Mouse (Mus musculus) midbrain, embryonic 13.5 days (tissue): ENCODE data around the gene Syt1. TPM values are rescaled to one million over a fixed set of nuclear protein-coding genes. Genes with fewer than 3 reads are reported as not detected.
A peak's percentile ranks its signal among the peaks of the same experiment; 100 is the strongest.

Experiments used
- ATAC-seq: fragments of 200-750 bp; cut with Nextera tagmentation; 2 replicates; pipeline ENCODE4 v1.8.0; 2017; ENCODE audit warnings: mild to moderate bottlenecking, moderate TSS enrichment, moderate library complexity
- H3K27ac ChIP-seq: fragments of 300-500 bp; sonication (generic); 2 replicates; pipeline ENCODE4 v1.5.1; 2015; ENCODE audit warnings: inconsistent platforms, mild to moderate bottlenecking, moderate library complexity
- H3K27me3 ChIP-seq: fragments of 300-500 bp; sonication (generic); 2 replicates; pipeline ENCODE4 v1.6.1; 2015; ENCODE audit warnings: mild to moderate bottlenecking, inconsistent platforms
- H3K36me3 ChIP-seq: fragments of 300-500 bp; sonication (generic); 2 replicates; pipeline ENCODE4 v1.6.1; 2015; ENCODE audit warnings: mild to moderate bottlenecking, inconsistent platforms
- H3K4me1 ChIP-seq: fragments of 300-500 bp; sonication (generic); replicated peaks from 2 replicates; pipeline ENCODE4 v1.6.1; 2015; ENCODE audit warnings: inconsistent platforms
- H3K4me2 ChIP-seq: fragments of 300-500 bp; sonication (generic); replicated peaks from 2 replicates; pipeline ENCODE4 v1.6.1; 2015; ENCODE audit warnings: moderate library complexity, mild to moderate bottlenecking, inconsistent platforms
- H3K4me3 ChIP-seq: fragments of 300-500 bp; sonication (generic); replicated peaks from 2 replicates; pipeline ENCODE4 v1.5.1; 2015; ENCODE audit warnings: mild to moderate bottlenecking, inconsistent platforms
- H3K9ac ChIP-seq: fragments of 300-500 bp; sonication (generic); replicated peaks from 2 replicates; pipeline ENCODE4 v1.6.1; 2015; ENCODE audit warnings: mild to moderate bottlenecking, inconsistent platforms
- H3K9me3 ChIP-seq: fragments of 300-500 bp; sonication (generic); 2 replicates; pipeline ENCODE4 v1.6.1; 2016; ENCODE audit warnings: mild to moderate bottlenecking, inconsistent platforms
- WGBS: fragments of 180-500 bp; shearing (Covaris S2); methylation state at CpG from one replicate; pipeline ENCODE4 v1.1.7; 2015; 5-methylcytosine and 5-hydroxymethylcytosine counted together
- polyA plus RNA-seq: library from polyadenylated mRNA; unstranded; fragments of >200 nt; fragmentation: Nextera tagmentation; extraction: Ambion mirVana; gene quantifications from 2 replicates; pipeline ENCODE4 v1.2.1, GENCODE M21; 2015

The Syt1 gene
- polyA plus RNA-seq, 1 experiment from 2014 or later: 77.2 TPM

GRCm38 (mm10) chr10:108567456-108567855, 443.3 kb downstream of the Syt1 start:
- Histone ChIP-seq H3K36me3 (no peaks in the 10 kb centered on the region), H3K9me3 (no peaks in the 10 kb centered on the region), H3K4me2 (no peak overlapping the region), H3K27me3 (no peaks in the 10 kb centered on the region), H3K9ac (no peak overlapping the region), H3K27ac (no peak overlapping the region), H3K4me1 (peaks cover 13% of the 10 kb centered on the region), H3K4me3 (no peak overlapping the region)
- WGBS: 98% methylated on average over 6 of the region's 6 CpGs
- ATAC-seq: no peak

- no peak overlapping the region for H3K4me2 ChIP-seq
- ATAC-seq: peak; percentile 62; the same call in 1 of the 2 replicates
These were observed 451.2 kb downstream of the Syt1 start for GRCm38 (mm10) chr10:108559607-108559908.

GRCm38 (mm10) chr10:108558812-108559606, 451.8 kb downstream of the Syt1 start:
- H3K4me3 ChIP-seq: no peak overlapping the region
- H3K4me1 ChIP-seq: peaks cover 12% of the 10 kb centered on the region
- no peak overlapping the region for H3K4me2 ChIP-seq
- no peak overlapping the region for H3K9ac ChIP-seq
- 66% methylated on average over 19 of the region's 19 CpGs for WGBS
- peak; percentile 53; the same call in 1 of the 2 replicates for ATAC-seq
- no peaks in the 10 kb centered on the region for H3K9me3 ChIP-seq
- no peaks in the 10 kb centered on the region for H3K36me3 ChIP-seq
- H3K27ac ChIP-seq: 0 out of 2 replicates have a peak overlapping the region, but pooled peaks have one; percentile 48
- no peaks in the 10 kb centered on the region for H3K27me3 ChIP-seq

More at GRCm38 (mm10) chr10:108559607-108559908, 451.2 kb downstream of the Syt1 start:
- Histone ChIP-seq H3K4me3 (no peak overlapping the region), H3K36me3 (no peaks in the 10 kb centered on the region), H3K27me3 (no peaks in the 10 kb centered on the region), H3K4me1 (peaks cover 12% of the 10 kb centered on the region), H3K27ac (peak overlapping the region; percentile 48; the same call in 1 of the 2 replicates), H3K9me3 (no peaks in the 10 kb centered on the region), H3K9ac (no peak overlapping the region)
- WGBS: 58% methylated on average over 2 of the region's 2 CpGs

GRCm38 (mm10) chr10:108552544-108552943, 458.2 kb downstream of the Syt1 start:
- Histone ChIP-seq H3K9me3 (no peaks in the 10 kb centered on the region), H3K4me2 (no peak overlapping the region), H3K4me1 (no peaks in the 10 kb centered on the region), H3K27me3 (no peaks in the 10 kb centered on the region), H3K36me3 (no peaks in the 10 kb centered on the region), H3K4me3 (no peak overlapping the region), H3K27ac (no peak overlapping the region), H3K9ac (no peak overlapping the region)
- no peak for ATAC-seq
- WGBS: 85% methylated on average over 6 of the region's 6 CpGs

GRCm38 (mm10) chr10:108545715-108546114, 465.1 kb downstream of the Syt1 start:
- Histone ChIP-seq H3K36me3 (no peaks in the 10 kb centered on the region), H3K9me3 (no peaks in the 10 kb centered on the region), H3K9ac (no peak overlapping the region), H3K4me2 (no peak overlapping the region), H3K4me3 (no peak overlapping the region), H3K4me1 (no peaks in the 10 kb centered on the region), H3K27ac (no peak overlapping the region), H3K27me3 (no peaks in the 10 kb centered on the region)
- WGBS: 95% methylated on average over 3 of the region's 3 CpGs
- ATAC-seq: no peak

GRCm38 (mm10) chr10:108541555-108541954, 469.2 kb downstream of the Syt1 start:
- Histone ChIP-seq H3K9me3 (no peaks in the 10 kb centered on the region), H3K4me1 (no peaks in the 10 kb centered on the region), H3K36me3 (no peaks in the 10 kb centered on the region), H3K27ac (no peak overlapping the region), H3K9ac (no peak overlapping the region), H3K27me3 (no peaks in the 10 kb centered on the region), H3K4me2 (no peak overlapping the region), H3K4me3 (no peak overlapping the region)
- WGBS: 83% methylated on average over 9 of the region's 9 CpGs
- no peak for ATAC-seq

GRCm38 (mm10) chr10:108538546-108538945, 472.2 kb downstream of the Syt1 start:
- no peaks in the 10 kb centered on the region for H3K27me3 ChIP-seq
- WGBS: 87% methylated on average over 3 of the region's 3 CpGs
- H3K9me3 ChIP-seq: no peaks in the 10 kb centered on the region
- no peak overlapping the region for H3K27ac ChIP-seq
- no peak overlapping the region for H3K4me2 ChIP-seq
- ATAC-seq: no peak
- no peak overlapping the region for H3K9ac ChIP-seq
- H3K4me1 ChIP-seq: no peaks in the 10 kb centered on the region
- no peak overlapping the region for H3K4me3 ChIP-seq
- no peaks in the 10 kb centered on the region for H3K36me3 ChIP-seq

- WGBS: 66% methylated on average over 9 of the region's 9 CpGs
- 0 out of 2 replicates have a peak, but pooled peaks have one; percentile 11 for ATAC-seq
- H3K9ac ChIP-seq: no peak overlapping the region
These were observed 473.1 kb downstream of the Syt1 start for GRCm38 (mm10) chr10:108537641-108538040.

GRCm38 (mm10) chr10:108535922-108536321, 474.9 kb downstream of the Syt1 start:
- Histone ChIP-seq H3K4me2 (no peak overlapping the region), H3K27ac (no peak overlapping the region), H3K9me3 (no peaks in the 10 kb centered on the region), H3K4me3 (no peak overlapping the region), H3K4me1 (peaks cover 8% of the 10 kb centered on the region; the same call in 1 of the 2 replicates), H3K9ac (no peak overlapping the region), H3K27me3 (no peaks in the 10 kb centered on the region), H3K36me3 (no peaks in the 10 kb centered on the region)
- WGBS: 41% methylated on average over 5 of the region's 5 CpGs
- no peak for ATAC-seq

More at GRCm38 (mm10) chr10:108537641-108538040, 473.1 kb downstream of the Syt1 start:
- Histone ChIP-seq H3K36me3 (no peaks in the 10 kb centered on the region), H3K4me2 (no peak overlapping the region), H3K4me1 (no peaks in the 10 kb centered on the region), H3K4me3 (no peak overlapping the region), H3K27me3 (no peaks in the 10 kb centered on the region), H3K27ac (no peak overlapping the region), H3K9me3 (no peaks in the 10 kb centered on the region)

- Histone ChIP-seq H3K27me3 (no peaks in the 10 kb centered on the region), H3K4me1 (peaks cover 8% of the 10 kb centered on the region; the same call in 1 of the 2 replicates), H3K4me2 (no peak overlapping the region), H3K4me3 (no peak overlapping the region), H3K36me3 (no peaks in the 10 kb centered on the region), H3K9ac (no peak overlapping the region), H3K9me3 (no peaks in the 10 kb centered on the region), H3K27ac (no peak overlapping the region)
- 75% methylated on average over 4 of the region's 4 CpGs for WGBS
- ATAC-seq: no peak
These were observed 476.7 kb downstream of the Syt1 start for GRCm38 (mm10) chr10:108534112-108534511.

- peaks cover 8% of the 10 kb centered on the region; the same call in 1 of the 2 replicates for H3K4me1 ChIP-seq
- no peak overlapping the region for H3K4me2 ChIP-seq
- H3K9ac ChIP-seq: no peak overlapping the region
- no peaks in the 10 kb centered on the region for H3K27me3 ChIP-seq
- H3K9me3 ChIP-seq: no peaks in the 10 kb centered on the region
- no peak overlapping the region for H3K27ac ChIP-seq
- no peak for ATAC-seq
- H3K4me3 ChIP-seq: no peak overlapping the region
- WGBS: 90% methylated on average over 11 of the region's 11 CpGs
- H3K36me3 ChIP-seq: no peaks in the 10 kb centered on the region
These were observed 477.9 kb downstream of the Syt1 start for GRCm38 (mm10) chr10:108532916-108533315.

GRCm38 (mm10) chr10:108532283-108532682, 478.5 kb downstream of the Syt1 start:
- no peak overlapping the region for H3K4me3 ChIP-seq
- no peaks in the 10 kb centered on the region for H3K9me3 ChIP-seq
- no peaks in the 10 kb centered on the region for H3K27me3 ChIP-seq
- peaks cover 8% of the 10 kb centered on the region; the same call in 1 of the 2 replicates for H3K4me1 ChIP-seq
- no peaks in the 10 kb centered on the region for H3K36me3 ChIP-seq
- WGBS: 74% methylated on average over 9 of the region's 9 CpGs
- no peak overlapping the region for H3K27ac ChIP-seq
- no peak overlapping the region for H3K9ac ChIP-seq
- ATAC-seq: no peak
- no peak overlapping the region for H3K4me2 ChIP-seq
